Mouse (Mus musculus) brain, adult 2 months (tissue): ENCODE measurements at regions not wholly inside any gene's neighbourhood (a gene's known extent, or its start where the extent isn't known, plus 50 kb on each side); places are given as distances from the start of the nearest gene placed in this dataset.

ENCODE experiments used
- DNase-seq: peaks from one replicate; pipeline ENCODE4 v3.0.0; 2011; ENCODE audit warnings: low read depth, low spot score

DNA sequence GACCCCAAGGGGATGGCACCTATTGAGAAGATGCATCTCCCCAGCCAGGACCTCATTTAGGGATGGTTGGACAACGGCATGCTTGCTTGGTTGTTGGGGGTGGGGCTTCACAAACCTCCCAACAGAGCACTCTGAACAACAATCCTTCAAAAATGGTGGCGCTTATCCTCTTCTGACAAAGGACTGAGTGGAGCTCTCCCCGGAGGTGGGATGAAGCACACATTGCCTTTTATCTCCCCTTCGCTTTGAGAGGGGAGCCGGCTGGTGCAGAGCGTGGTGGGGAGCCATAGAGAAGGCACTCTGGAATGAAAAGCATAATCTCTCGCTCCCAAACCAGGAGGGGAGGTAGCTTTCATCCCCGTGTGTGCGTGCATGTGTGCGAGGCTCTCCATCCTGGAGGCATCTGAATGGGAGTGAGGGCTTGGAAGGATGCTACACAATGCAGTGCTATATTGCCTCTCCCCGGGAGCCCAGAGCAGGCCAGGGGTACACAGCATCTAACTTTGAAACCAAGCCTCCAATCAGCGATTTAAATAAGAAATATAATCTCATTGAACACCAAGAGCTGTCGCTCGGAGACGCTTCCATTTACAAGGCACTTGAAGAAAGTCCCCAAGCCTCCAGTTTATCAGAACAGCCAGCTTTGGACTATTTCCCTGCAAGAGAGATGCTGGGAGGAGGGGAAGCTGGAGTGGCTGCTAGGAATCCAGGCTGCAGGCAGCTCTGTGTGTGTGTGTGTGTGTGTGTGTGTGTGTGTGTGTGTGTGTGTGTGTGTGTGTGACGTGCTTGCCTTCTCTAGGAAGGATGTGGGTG is 131.5 kb downstream of the Rps24 start:
- DNase-seq: peak; percentile 76

- peak; percentile 72 for DNase-seq
Observed at GRCm38 (mm10) chr14:24631994-24632393, 145.1 kb downstream of the Rps24 start.

DNA sequence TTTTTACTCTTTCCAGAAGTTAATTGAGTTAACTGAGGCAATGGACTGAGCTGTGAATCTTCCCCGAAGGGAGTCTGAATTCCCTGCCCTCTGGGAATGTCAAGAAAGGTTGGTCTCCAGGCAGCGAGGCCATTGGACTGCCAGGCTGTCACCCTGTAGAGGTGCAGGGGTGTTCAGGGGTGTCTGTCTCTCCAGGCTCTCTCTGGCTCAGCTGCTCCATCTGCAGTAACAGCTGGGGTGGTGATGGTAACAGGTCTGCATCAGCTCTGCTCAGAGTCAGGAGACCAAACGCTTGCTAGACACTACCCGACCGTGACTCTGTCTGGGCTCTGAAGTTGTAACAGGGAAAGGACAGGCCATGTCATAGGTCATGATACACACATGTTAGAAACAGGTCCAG is 154.9 kb downstream of the Rps24 start:
- peak; percentile 37 for DNase-seq

DNA sequence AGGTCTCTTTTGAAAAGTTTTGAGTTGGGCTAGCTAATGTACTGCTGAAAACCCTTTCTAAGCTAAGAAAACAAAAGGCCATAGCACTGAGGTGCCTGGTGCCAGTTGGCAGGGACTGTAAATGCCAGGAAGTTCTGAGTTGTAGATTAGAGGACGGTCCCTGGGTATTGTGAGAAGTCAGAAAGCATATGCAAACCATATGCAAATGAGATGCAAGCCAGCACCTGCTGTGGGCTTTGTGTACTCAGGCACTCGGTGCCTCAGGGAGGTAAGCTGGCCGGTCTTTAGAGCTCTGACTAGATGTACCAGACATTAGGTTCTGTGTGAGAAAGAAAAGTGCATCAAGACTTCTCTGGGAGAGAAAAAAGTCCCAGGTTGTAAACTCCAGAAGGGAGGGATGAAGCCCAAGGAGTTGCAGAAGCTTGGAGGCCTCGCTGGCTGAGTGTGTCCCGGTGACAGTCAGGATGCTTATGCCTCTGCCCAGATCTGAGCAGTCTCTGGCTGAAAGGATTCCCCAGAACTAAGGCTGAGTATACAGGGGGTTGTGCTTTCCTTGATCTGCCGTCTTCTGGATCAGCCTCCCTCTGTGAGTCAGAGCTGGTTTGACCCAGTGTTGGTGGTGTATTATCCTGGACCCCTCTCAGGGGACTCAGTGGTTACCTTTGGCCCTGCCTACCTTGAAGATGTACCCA is 157.3 kb downstream of the Rps24 start:
- no peak for DNase-seq

DNA sequence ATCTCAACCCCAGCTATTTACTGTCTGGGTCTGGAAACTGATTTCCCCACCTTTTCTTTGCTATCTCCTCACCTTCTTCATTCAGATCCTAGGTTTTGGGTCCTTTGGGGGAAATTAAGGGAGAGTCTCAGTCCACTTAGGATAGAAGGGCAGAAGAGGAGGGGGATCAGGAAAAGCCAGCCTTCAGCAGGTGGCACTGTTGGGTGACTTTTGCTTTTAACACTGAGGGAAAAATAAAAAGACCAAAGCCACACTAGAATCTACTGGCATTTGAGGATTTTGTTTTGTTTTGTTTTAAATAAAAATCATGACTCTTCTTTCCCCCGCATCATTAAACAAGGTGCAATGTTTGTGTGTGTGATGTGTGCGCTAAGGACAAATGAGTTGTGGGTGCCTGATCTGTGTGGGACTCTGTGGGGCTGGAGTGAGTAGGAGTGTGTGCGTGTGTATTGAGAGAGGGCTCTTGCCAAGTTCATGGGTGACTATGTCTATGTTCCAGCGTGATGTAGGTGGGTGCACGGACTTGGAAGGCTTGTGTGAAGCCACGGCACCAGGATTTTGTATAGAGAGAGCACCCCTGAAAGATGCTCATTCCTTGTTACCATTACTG is 159.4 kb downstream of the Rps24 start:
- peak; percentile 69 for DNase-seq

DNA sequence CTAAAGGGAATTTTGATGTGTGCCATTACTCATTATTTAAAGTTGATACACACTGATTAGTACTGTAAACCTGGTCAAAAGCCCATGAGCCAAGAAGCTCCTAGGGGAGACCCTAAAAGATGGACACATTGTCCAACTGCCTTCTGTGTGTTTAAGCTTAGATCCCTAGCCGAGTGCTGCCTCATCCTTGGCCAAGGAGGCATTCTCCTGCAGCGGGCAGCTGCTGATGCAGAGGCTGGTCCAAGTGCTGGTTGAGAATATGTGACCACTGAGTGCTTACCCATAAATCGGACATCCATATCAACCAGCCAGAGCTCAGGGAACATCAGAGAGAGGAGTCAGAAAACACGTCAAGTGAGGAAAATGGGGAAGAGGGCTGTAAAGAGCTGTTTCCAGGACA is 160.8 kb downstream of the Rps24 start:
- DNase-seq: no peak

- DNase-seq: peak; percentile 40
Observed at GRCm38 (mm10) chr14:24650195-24650901, 163.4 kb downstream of the Rps24 start.

GRCm38 (mm10) chr14:24650902-24651270 is 164.0 kb downstream of the Rps24 start:
- DNase-seq: no peak

DNA sequence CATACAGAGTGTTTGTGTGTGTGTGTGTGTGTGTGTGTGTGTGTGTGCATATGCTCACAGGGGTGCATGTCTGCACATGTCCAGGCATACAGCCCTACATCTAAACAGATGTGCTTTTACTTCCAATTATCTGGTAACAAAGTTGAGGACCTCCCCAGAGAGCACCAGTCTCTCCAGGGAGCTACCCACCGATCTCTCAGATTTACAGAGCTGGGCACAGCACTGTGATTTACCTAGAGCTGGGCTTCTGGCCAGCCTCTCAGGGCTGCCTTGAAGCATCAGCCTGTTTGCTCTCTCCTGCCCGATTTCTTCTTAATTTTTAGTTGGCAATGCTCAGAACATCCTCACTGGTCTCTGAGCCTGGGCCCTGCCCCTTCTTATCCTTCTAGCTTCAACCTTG is 165.7 kb downstream of the Rps24 start:
- no peak for DNase-seq

DNA sequence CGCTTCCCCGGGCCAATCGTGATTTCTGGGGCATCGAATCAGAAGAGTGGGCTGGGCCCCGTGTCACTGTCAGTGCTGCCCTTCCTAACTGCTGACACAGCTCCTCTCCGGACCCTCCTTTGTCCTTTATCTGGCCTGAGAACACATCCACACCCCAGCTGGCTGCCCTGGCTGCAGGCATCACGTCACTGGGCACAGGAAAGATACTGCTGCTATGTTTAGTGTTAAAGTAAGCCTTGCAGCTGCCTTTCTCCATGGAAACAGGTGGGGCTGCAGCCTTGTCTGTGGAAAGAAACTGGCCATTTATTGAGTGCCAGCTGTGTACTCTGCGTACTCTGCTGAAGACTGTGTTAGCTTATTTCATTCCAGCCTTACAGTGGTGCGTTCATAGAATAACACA is 168.7 kb downstream of the Rps24 start:
- DNase-seq: peak; percentile 52

DNA sequence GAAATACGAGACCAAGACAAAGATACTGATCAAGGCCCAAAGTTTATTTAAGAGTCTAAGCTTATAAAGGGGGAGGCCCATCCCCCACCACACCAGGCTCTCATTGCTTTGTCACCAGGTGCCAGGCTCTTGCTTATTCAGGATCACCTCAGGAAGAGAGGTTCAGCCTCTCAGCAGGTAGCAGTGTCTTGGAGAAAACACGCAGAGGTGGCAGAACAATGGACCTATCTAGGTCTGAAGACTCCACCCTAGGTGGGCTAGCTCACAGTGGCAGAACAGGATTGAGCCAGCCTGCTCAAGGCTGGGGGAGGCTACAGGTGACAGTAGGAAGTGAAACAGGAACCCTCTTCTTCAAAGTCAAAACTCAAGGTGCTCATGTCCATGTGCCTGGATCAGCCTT is 174.9 kb downstream of the Rps24 start:
- DNase-seq: no peak

DNA sequence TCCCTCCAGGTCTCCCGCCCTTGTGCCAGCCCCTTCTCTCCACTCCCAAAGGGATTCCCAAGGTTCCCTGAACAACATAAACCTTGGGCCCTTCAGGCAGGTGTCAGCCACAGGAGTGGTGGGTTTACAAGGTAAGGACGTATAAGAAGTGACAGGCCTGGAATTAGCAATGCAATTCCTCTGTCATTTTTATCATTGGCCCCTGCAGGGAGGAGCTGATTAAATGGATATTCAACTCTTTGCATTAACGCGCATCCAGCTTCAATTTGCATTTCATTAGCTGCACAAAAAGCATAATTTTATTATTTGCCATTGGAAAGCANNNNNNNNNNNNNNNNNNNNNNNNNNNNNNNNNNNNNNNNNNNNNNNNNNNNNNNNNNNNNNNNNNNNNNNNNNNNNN is 178.3 kb downstream of the Rps24 start:
- no peak for DNase-seq
